Mouse (Mus musculus) CH12.LX (cell line): Measurements from ENCODE around the gene Nkx1-1.

Experiments
- MYC ChIP-seq: IDR thresholded peaks from 2 replicates; pipeline ENCODE4 v1.6.1; 2011; ENCODE audit warnings: low read depth, mild to moderate bottlenecking, improper control_type of control experiment, low read length
- POLR2A ChIP-seq: IDR thresholded peaks from 2 replicates; pipeline ENCODE4 v1.6.1; 2011; ENCODE audit warnings: low read depth, mild to moderate bottlenecking, improper control_type of control experiment, low read length

DNA sequence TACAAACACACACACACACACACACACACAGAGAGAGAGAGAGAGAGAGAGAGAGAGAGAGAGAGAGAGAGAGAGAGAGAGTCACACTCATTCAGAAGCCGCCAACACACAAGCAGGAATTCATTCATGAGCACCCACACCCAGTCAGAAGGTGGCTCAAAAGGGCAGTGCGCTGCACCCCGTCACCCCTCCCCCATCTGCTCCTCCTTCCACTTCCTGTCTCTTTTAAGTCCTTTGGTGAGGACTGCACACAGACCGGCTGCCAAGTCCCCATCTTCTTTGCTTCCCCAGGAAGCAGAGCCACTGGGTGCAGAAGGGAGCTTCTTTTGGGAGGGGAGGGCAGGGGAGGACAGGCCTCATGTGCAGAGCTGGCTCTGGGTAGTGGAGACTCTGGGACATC lies 2.2 kb upstream of the Nkx1-1 start:
- TF ChIP-seq POLR2A = no peak
- no peak for TF ChIP-seq MYC
